Mouse (Mus musculus): Measurements from ENCODE around the gene Bsn. TPM values are rescaled to one million over a fixed set of nuclear protein-coding genes. Genes with fewer than 3 reads are reported as not detected.

The Bsn gene
- polyA plus RNA-seq, 1 experiment from 2014 or later, result 1.2 TPM

- Histone ChIP-seq H3K27me3 (ENCODE audit: poor library complexity, severe bottlenecking) (peaks cover 81% of the 10 kb centered on the region), H3K36me3 (replicated peaks) (peaks cover 24% of the 10 kb centered on the region)
Measured at GRCm38 (mm10) chr9:108111101-108111592, 79.0 kb downstream of the Bsn start.

GRCm38 (mm10) chr9:108110160-108110559 is 80.0 kb downstream of the Bsn start:
- no peak for DNase-seq (ENCODE audit: extremely low spot score, low spot score)
- Histone ChIP-seq H3K9me3 (peaks cover 6% of the 10 kb centered on the region; the same call in 1 of the 2 replicates), H3K27me3 (ENCODE audit: poor library complexity, severe bottlenecking) (peaks cover 71% of the 10 kb centered on the region), H3K4me1 (peaks cover 36% of the 10 kb centered on the region), H3K4me3 (no peak overlapping the region), H3K36me3 (replicated peaks) (peaks cover 15% of the 10 kb centered on the region), H3K27ac (no peak overlapping the region)
- WGBS, result 86% methylated on average over 16 of the region's 16 CpGs

More at GRCm38 (mm10) chr9:108111101-108111592, 79.0 kb downstream of the Bsn start:
- peak overlapping the region; percentile 64 for H3K27ac ChIP-seq
- H3K9me3 ChIP-seq, result peaks cover 6% of the 10 kb centered on the region; the same call in 1 of the 2 replicates
- H3K4me1 ChIP-seq, result peaks cover 26% of the 10 kb centered on the region
- 16% methylated on average over 22 of the region's 22 CpGs for WGBS
- H3K4me3 ChIP-seq, result peak overlapping the region; percentile 41
- no peak for DNase-seq (ENCODE audit: extremely low spot score, low spot score)

GRCm38 (mm10) chr9:108107867-108108266 is 82.3 kb downstream of the Bsn start:
- DNase-seq (ENCODE audit: extremely low spot score, low spot score), result no peak
- 95% methylated on average over 16 of the region's 16 CpGs for WGBS
- no peaks in the 10 kb centered on the region for H3K9me3 ChIP-seq
- H3K36me3 ChIP-seq (replicated peaks), result no peaks in the 10 kb centered on the region
- no peak overlapping the region for H3K4me3 ChIP-seq
- peaks cover 47% of the 10 kb centered on the region for H3K4me1 ChIP-seq
- H3K27ac ChIP-seq, result no peak overlapping the region
- peaks cover 49% of the 10 kb centered on the region for H3K27me3 ChIP-seq (ENCODE audit: poor library complexity, severe bottlenecking)

GRCm38 (mm10) chr9:108106090-108106489 is 84.1 kb downstream of the Bsn start:
- Histone ChIP-seq H3K36me3 (replicated peaks) (no peaks in the 10 kb centered on the region), H3K4me3 (no peak overlapping the region), H3K27me3 (ENCODE audit: poor library complexity, severe bottlenecking) (peaks cover 31% of the 10 kb centered on the region), H3K27ac (no peak overlapping the region), H3K4me1 (peaks cover 36% of the 10 kb centered on the region), H3K9me3 (no peaks in the 10 kb centered on the region)
- 92% methylated on average over 23 of the region's 23 CpGs for WGBS
- DNase-seq (ENCODE audit: extremely low spot score, low spot score), result no peak

GRCm38 (mm10) chr9:108105549-108105863 is 84.7 kb downstream of the Bsn start:
- peaks cover 30% of the 10 kb centered on the region for H3K4me1 ChIP-seq
- H3K4me3 ChIP-seq, result peak overlapping the region; percentile 23; the same call in 1 of the 2 replicates
- no peak for DNase-seq (ENCODE audit: extremely low spot score, low spot score)
- H3K27me3 ChIP-seq (ENCODE audit: poor library complexity, severe bottlenecking), result peaks cover 25% of the 10 kb centered on the region
- WGBS, result 72% methylated on average over 12 of the region's 12 CpGs
- peak overlapping the region; percentile 78 for H3K27ac ChIP-seq
- H3K9me3 ChIP-seq, result no peaks in the 10 kb centered on the region
- no peaks in the 10 kb centered on the region for H3K36me3 ChIP-seq (replicated peaks)

- Histone ChIP-seq H3K4me3 (peak overlapping the region; percentile 23), H3K4me1 (peaks cover 26% of the 10 kb centered on the region)
Measured at GRCm38 (mm10) chr9:108104766-108105548, 85.2 kb downstream of the Bsn start.

GRCm38 (mm10) chr9:108099619-108100018 is 90.6 kb downstream of the Bsn start:
- H3K4me1 ChIP-seq, result peaks cover 39% of the 10 kb centered on the region
- H3K36me3 ChIP-seq (replicated peaks), result no peaks in the 10 kb centered on the region
- H3K9me3 ChIP-seq, result no peaks in the 10 kb centered on the region
- no peak for DNase-seq (ENCODE audit: extremely low spot score, low spot score)
- H3K27me3 ChIP-seq (ENCODE audit: poor library complexity, severe bottlenecking), result no peaks in the 10 kb centered on the region
- 91% methylated on average over 8 of the region's 8 CpGs for WGBS
- no peak overlapping the region for H3K27ac ChIP-seq
- no peak overlapping the region for H3K4me3 ChIP-seq

More at GRCm38 (mm10) chr9:108104766-108105548, 85.2 kb downstream of the Bsn start:
- H3K27ac ChIP-seq, result peak overlapping the region; percentile 78
- H3K9me3 ChIP-seq, result no peaks in the 10 kb centered on the region
- peak; percentile 46 for DNase-seq (ENCODE audit: extremely low spot score, low spot score)
- no peaks in the 10 kb centered on the region for H3K36me3 ChIP-seq (replicated peaks)
- WGBS, result 29% methylated on average over 31 of the region's 31 CpGs
- H3K27me3 ChIP-seq (ENCODE audit: poor library complexity, severe bottlenecking), result peaks cover 19% of the 10 kb centered on the region

GRCm38 (mm10) chr9:108095949-108096712 is 94.1 kb downstream of the Bsn start:
- peak overlapping the region; percentile 79 for H3K4me3 ChIP-seq
- no peaks in the 10 kb centered on the region for H3K27me3 ChIP-seq (ENCODE audit: poor library complexity, severe bottlenecking)
- H3K4me1 ChIP-seq, result peaks cover 47% of the 10 kb centered on the region
- DNase-seq (ENCODE audit: extremely low spot score, low spot score), result no peak
- H3K27ac ChIP-seq, result peak overlapping the region; percentile 59; the same call in 1 of the 2 replicates
- peaks cover 19% of the 10 kb centered on the region for H3K36me3 ChIP-seq (replicated peaks)
- WGBS, result 66% methylated on average over 10 of the region's 10 CpGs
- no peaks in the 10 kb centered on the region for H3K9me3 ChIP-seq

- peak overlapping the region; percentile 79 for H3K4me3 ChIP-seq
- no peaks in the 10 kb centered on the region for H3K9me3 ChIP-seq
- 15% methylated on average over 3 of the region's 3 CpGs for WGBS
- H3K27me3 ChIP-seq (ENCODE audit: poor library complexity, severe bottlenecking), result no peaks in the 10 kb centered on the region
- peak overlapping the region; percentile 88; the same call in 1 of the 2 replicates for H3K27ac ChIP-seq
- H3K36me3 ChIP-seq (replicated peaks), result peaks cover 25% of the 10 kb centered on the region
- DNase-seq (ENCODE audit: extremely low spot score, low spot score), result peak; percentile 68
- H3K4me1 ChIP-seq, result peaks cover 47% of the 10 kb centered on the region
Measured at GRCm38 (mm10) chr9:108095518-108095917, 94.7 kb downstream of the Bsn start.

GRCm38 (mm10) chr9:108094998-108095411 is 95.2 kb downstream of the Bsn start:
- under 1% methylated on average over 16 of the region's 16 CpGs for WGBS
- peak; percentile 65 for DNase-seq (ENCODE audit: extremely low spot score, low spot score)

GRCm38 (mm10) chr9:108094184-108094941 is 95.8 kb downstream of the Bsn start, which contains the start of gene Apeh:
Apeh (minus strand) TSS chr9:108094606.
- Histone ChIP-seq H3K27me3 (ENCODE audit: poor library complexity, severe bottlenecking) (no peaks in the 10 kb centered on the region), H3K27ac (peak within 1 kb of the TSS; percentile 88), H3K36me3 (replicated peaks) (peaks cover 37% of the 10 kb centered on the region), H3K4me3 (peak within 1 kb of the TSS; percentile 79), H3K9me3 (no peaks in the 10 kb centered on the region), H3K4me1 (peaks cover 46% of the 10 kb centered on the region)
- DNase-seq (ENCODE audit: extremely low spot score, low spot score), result peak; percentile 97
- WGBS, result under 1% methylated on average over 52 of the region's 52 CpGs

More at GRCm38 (mm10) chr9:108094998-108095411, 95.2 kb downstream of the Bsn start:
- H3K4me1 ChIP-seq, result peaks cover 47% of the 10 kb centered on the region
- H3K36me3 ChIP-seq (replicated peaks), result peaks cover 30% of the 10 kb centered on the region
- no peaks in the 10 kb centered on the region for H3K9me3 ChIP-seq
- H3K4me3 ChIP-seq, result peak overlapping the region; percentile 79
- H3K27ac ChIP-seq, result peak overlapping the region; percentile 88
- H3K27me3 ChIP-seq (ENCODE audit: poor library complexity, severe bottlenecking), result no peaks in the 10 kb centered on the region

- Histone ChIP-seq H3K36me3 (replicated peaks) (peaks cover 44% of the 10 kb centered on the region), H3K4me3 (peak overlapping the region; percentile 79), H3K9me3 (no peaks in the 10 kb centered on the region), H3K27me3 (ENCODE audit: poor library complexity, severe bottlenecking) (no peaks in the 10 kb centered on the region), H3K4me1 (peaks cover 38% of the 10 kb centered on the region), H3K27ac (peak overlapping the region; percentile 88)
- WGBS, result 80% methylated on average over 10 of the region's 10 CpGs
- no peak for DNase-seq (ENCODE audit: extremely low spot score, low spot score)
Measured at GRCm38 (mm10) chr9:108093586-108093985, 96.6 kb downstream of the Bsn start.

Measured in forebrain, embryonic 10.5 days (tissue).